Mouse (Mus musculus): ENCODE measurements at regions not wholly inside any gene's neighbourhood (a gene's known extent, or its start where the extent isn't known, plus 50 kb on each side); places are given as distances from the start of the nearest gene placed in this dataset.

- no peak overlapping the region for H3K27ac ChIP-seq
- 0 out of 2 replicates have a peak overlapping the region, but pooled peaks have one; percentile 5 for H3K4me3 ChIP-seq
- no peak for TF ChIP-seq CTCF (IDR thresholded peaks at IDR 0.05)
- intact Hi-C loops (cut with DNase I): no loop called here
- DNase-seq: no peak
These were observed 96.0 kb upstream of the Dock10 start for GRCm38 (mm10) chr1:80854289-80854701.

GRCm38 (mm10) chr1:80852761-80853160 is 94.4 kb upstream of the Dock10 start:
- no peak for TF ChIP-seq CTCF (IDR thresholded peaks at IDR 0.05)
- Histone ChIP-seq H3K4me3 (no peak overlapping the region), H3K27ac (no peak overlapping the region)
- no peak for DNase-seq
- intact Hi-C loops (cut with DNase I): no loop called here

DNA sequence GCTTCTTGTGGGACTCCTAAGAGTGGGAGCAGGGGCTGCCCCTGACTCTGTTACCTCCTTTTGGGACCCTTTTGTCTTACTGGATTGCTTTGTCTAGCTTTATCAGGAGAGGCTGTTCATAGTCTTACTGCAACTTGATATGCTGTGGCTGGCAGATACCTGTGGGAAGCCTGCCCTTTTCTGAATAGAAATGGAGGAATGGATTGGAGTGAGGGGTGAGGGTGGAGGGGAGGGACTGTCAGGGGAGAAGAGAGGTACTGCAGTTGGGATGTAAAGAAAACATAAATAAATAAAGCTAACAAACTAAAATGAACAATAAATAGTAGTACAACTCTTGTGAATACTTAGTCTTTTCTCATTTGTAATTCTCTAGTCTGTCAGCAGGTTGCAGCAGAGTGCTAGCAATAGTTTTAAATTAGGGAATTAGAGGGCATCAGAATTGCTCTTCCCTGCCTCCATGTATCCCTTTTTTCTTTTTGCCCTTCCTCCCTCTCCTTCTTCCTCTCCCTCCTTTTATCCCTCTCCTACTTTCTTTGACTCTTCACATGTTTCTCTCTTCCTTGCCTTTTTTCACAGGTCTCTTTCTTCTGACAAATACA is 72.0 kb upstream of the Dock10 start:
- Histone ChIP-seq H3K27ac (no peak overlapping the region), H3K4me3 (no peak overlapping the region)
- DNase-seq: no peak
- intact Hi-C loops (cut with DNase I): loop anchor here (5.0 kb wide), 2 partner anchors 457 to 472 kb away; no protein-coding TSS in a partner anchor
- TF ChIP-seq CTCF (IDR thresholded peaks at IDR 0.05): peak; percentile 52

DNA sequence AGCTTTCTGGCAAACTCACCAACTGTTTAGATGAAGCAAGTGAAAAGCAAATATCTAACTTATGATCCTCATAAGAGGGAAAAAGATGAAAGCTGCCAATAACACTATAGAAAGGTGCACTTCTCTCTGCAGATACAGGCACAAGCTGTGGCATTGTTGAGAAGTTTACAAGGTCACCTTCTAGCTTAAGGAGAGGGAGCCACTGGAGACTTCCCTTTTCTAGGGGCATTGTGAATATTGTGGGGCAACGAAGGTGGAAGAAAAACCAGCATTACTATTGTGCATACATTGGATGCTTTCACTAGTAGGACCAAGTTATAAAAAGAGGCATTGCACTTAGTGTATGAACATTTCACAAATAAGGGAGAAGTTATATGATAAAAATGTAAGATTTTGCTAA is 68.1 kb upstream of the Dock10 start:
- H3K4me3 ChIP-seq: no peak overlapping the region
- DNase-seq: no peak
- no peak overlapping the region for H3K27ac ChIP-seq
- intact Hi-C loops (cut with DNase I): no loop called here
- TF ChIP-seq CTCF (IDR thresholded peaks at IDR 0.05): no peak

- TF ChIP-seq CTCF (IDR thresholded peaks at IDR 0.05): no peak
- Histone ChIP-seq H3K27ac (no peak overlapping the region), H3K4me3 (no peak overlapping the region)
- DNase-seq: no peak
- intact Hi-C loops (cut with DNase I): no loop called here
These were observed 65.6 kb upstream of the Dock10 start for GRCm38 (mm10) chr1:80823953-80824352.

- H3K4me3 ChIP-seq: no peak overlapping the region
- intact Hi-C loops (cut with DNase I): no loop called here
- no peak overlapping the region for H3K27ac ChIP-seq
- TF ChIP-seq CTCF (IDR thresholded peaks at IDR 0.05): no peak
- DNase-seq: no peak
These were observed 63.9 kb upstream of the Dock10 start for GRCm38 (mm10) chr1:80822185-80822584.

DNA sequence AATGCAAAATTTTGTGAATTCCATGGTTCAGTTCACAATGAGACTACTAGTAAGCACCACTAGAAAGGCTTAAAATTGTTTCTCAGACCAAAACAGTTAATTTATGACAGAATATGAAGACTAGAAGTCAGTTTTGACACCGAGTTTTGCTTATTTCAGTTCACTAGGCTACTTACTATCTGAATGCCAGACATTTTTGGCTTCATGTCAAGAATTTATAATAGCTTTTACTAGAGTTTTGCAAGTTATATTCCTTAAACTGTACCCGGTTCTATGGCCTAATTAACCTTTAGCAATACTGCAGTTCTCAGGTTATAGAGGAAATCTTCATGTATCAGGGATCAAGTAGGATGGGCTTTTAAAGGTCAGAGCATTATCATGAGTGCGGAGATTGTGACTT is 54.6 kb upstream of the Dock10 start:
- no peak overlapping the region for H3K27ac ChIP-seq
- no peak for TF ChIP-seq CTCF (IDR thresholded peaks at IDR 0.05)
- no peak overlapping the region for H3K4me3 ChIP-seq
- no peak for DNase-seq
- intact Hi-C loops (cut with DNase I): no loop called here

All from gastrocnemius, adult 2 months (tissue).